Mouse (Mus musculus): Measurements from ENCODE around the gene S100a16. TPM values are rescaled to one million over a fixed set of nuclear protein-coding genes. Genes with fewer than 3 reads are reported as not detected.

Gene S100a16
- polyA plus RNA-seq (2012), result not detected in 2 replicates

GRCm38 (mm10) chr3:90537141-90537904, at the start of gene S100a16:
S100a16 (plus strand) TSS chr3:90537254.

GRCm38 (mm10) chr3:90490696-90491256, 46.3 kb upstream of the S100a16 start, which contains the start of gene Snapin:
Snapin (minus strand) TSS chr3:90491033.

GRCm38 (mm10) chr3:90508950-90509746, 27.9 kb upstream of the S100a16 start, which contains the start of gene Chtop:
Chtop (minus strand) TSS chr3:90509498.

GRCm38 (mm10) chr3:90513796-90514590, 23.1 kb upstream of the S100a16 start, which contains the start of the genes S100a1 and S100a13:
S100a1 (minus strand) TSS chr3:90514392.
S100a13 (plus strand) TSS chr3:90514435.

GRCm38 (mm10) chr3:90526580-90526979, 10.5 kb upstream of the S100a16 start, which contains the start of gene S100a14:
S100a14 (plus strand) TSS chr3:90526856.

GRCm38 (mm10) chr3:90560008-90560628, 23.1 kb downstream of the S100a16 start, which contains the start of gene S100a3:
S100a3 (plus strand) TSS chr3:90560578.

GRCm38 (mm10) chr3:90589947-90590346, 52.9 kb downstream of the S100a16 start, which contains the start of gene S100a2:
S100a2 (plus strand) TSS chr3:90590247.

Other genes starting within 250 kb of the S100a16 start
- 6.1 and 6.7 TPM in 2 replicates for gene Gatad2b, start 244.1 kb upstream of the S100a16 start, polyA plus RNA-seq (2012)
- gene Slc27a3, start 147.3 kb upstream of the S100a16 start, polyA plus RNA-seq (2012), result 3.5 TPM in 2 replicates
- gene Ints3, start 103.6 kb upstream of the S100a16 start, polyA plus RNA-seq (2012), result 24.4 and 25.8 TPM in 2 replicates
- 0.57 and 1.1 TPM in 2 replicates for gene Npr1, start 71.4 kb upstream of the S100a16 start, polyA plus RNA-seq (2012)
- gene Ilf2, start 61.1 kb upstream of the S100a16 start, polyA plus RNA-seq (2012), result 17.1 and 20.8 TPM in 2 replicates
- 4.0 and 5.0 TPM in 2 replicates for gene Snapin, start 46.2 kb upstream of the S100a16 start, polyA plus RNA-seq (2012)
- 90.2 and 101 TPM in 2 replicates for gene Chtop, start 27.8 kb upstream of the S100a16 start, polyA plus RNA-seq (2012)
- 13.4 and 15.3 TPM in 2 replicates for gene S100a1, start 22.9 kb upstream of the S100a16 start, polyA plus RNA-seq (2012)
- gene S100a13, start 22.8 kb upstream of the S100a16 start, polyA plus RNA-seq (2012), result 13.6 and 14.3 TPM in 2 replicates
- 0.27 and 0.37 TPM in 2 replicates for gene S100a14, start 10.4 kb upstream of the S100a16 start, polyA plus RNA-seq (2012)
- gene S100a3, start 23.3 kb downstream of the S100a16 start, polyA plus RNA-seq (2012), result not detected in 2 replicates
- gene S100a2, start 53.0 kb downstream of the S100a16 start, polyA plus RNA-seq (2012), result not detected in 2 replicates
- not detected in 2 replicates for gene Gm42674, start 64.7 kb downstream of the S100a16 start, polyA plus RNA-seq (2012)
- 2.6 and 3.5 TPM in 2 replicates for gene S100a4, start 66.5 kb downstream of the S100a16 start, polyA plus RNA-seq (2012)
- not detected in 2 replicates for gene S100a5, start 71.3 kb downstream of the S100a16 start, polyA plus RNA-seq (2012)
- 3.3 and 8.6 TPM in 2 replicates for gene S100a6, start 75.6 kb downstream of the S100a16 start, polyA plus RNA-seq (2012)
- gene S100a7a, start 116.8 kb downstream of the S100a16 start, polyA plus RNA-seq (2012), result 0.09 TPM in 1 of 2 replicates, not detected in the other
- gene S100a8, start 131.7 kb downstream of the S100a16 start, polyA plus RNA-seq (2012), result 105 and 115 TPM in 2 replicates
- 311 and 336 TPM in 2 replicates for gene S100a9, start 158.5 kb downstream of the S100a16 start, polyA plus RNA-seq (2012)
- gene Pglyrp4, start 189.7 kb downstream of the S100a16 start, polyA plus RNA-seq (2012), result not detected in 2 replicates
- gene Gm5849, start 240.6 kb downstream of the S100a16 start, polyA plus RNA-seq (2012), result not detected in 2 replicates

Data from megakaryocyte-erythroid progenitor cell, adult 5 weeks (primary cell).